Mouse (Mus musculus) bone marrow, adult 2 months (tissue): Measurements from ENCODE around the gene Tmem79.

Experiments
- CTCF ChIP-seq: fragments of 200-500 bp; IDR thresholded peaks from 2 replicates; pipeline ENCODE4 v1.5.1; 2011; ENCODE audit warnings: low read length, control low read depth; ENCODE audit not compliant: control insufficient read depth, insufficient read depth
- POLR2A ChIP-seq: fragments of 200-500 bp; IDR thresholded peaks from 2 replicates; pipeline ENCODE4 v1.6.1; 2011; ENCODE audit warnings: low read depth, mild to moderate bottlenecking, control low read depth, low read length, borderline replicate concordance; ENCODE audit not compliant: control insufficient read depth

- TF ChIP-seq CTCF = no peak
- no peak for TF ChIP-seq POLR2A
These were observed 55.9 kb downstream of the Tmem79 start for GRCm38 (mm10) chr3:88280035-88280434.
